Mouse (Mus musculus): ENCODE measurements around the gene Cldn13. TPM values are rescaled to one million over a fixed set of nuclear protein-coding genes. Genes with fewer than 3 reads are reported as not detected.
A peak's percentile ranks its signal among the peaks of the same experiment; 100 is the strongest.

The Cldn13 gene
- polyA plus RNA-seq, 1 experiment: 11.2 TPM

GRCm38 (mm10) chr5:134883077-134883476 is 32.2 kb downstream of the Cldn13 start:
- H3K36me3 ChIP-seq (ENCODE audit: control insufficient read depth, insufficient read depth, low read length): no peaks in the 10 kb centered on the region
- H3K27ac ChIP-seq (ENCODE audit: control insufficient read depth, insufficient read depth, low read depth, low read length): no peak overlapping the region
- H3K4me1 ChIP-seq (ENCODE audit: control insufficient read depth, insufficient read depth, low read length): no peaks in the 10 kb centered on the region; the same call in 1 of the 2 replicates
- no peak for TF ChIP-seq CTCF (IDR thresholded peaks at IDR 0.05; ENCODE audit: control insufficient read depth, insufficient read depth, insufficient replicate concordance, low read depth, low read length)
- TF ChIP-seq POLR2A (IDR thresholded peaks at IDR 0.05; ENCODE audit: control insufficient read depth, low read depth, low read length): no peak
- no peak overlapping the region for H3K4me3 ChIP-seq (ENCODE audit: control insufficient read depth, low read depth, low read length)
- H3K27me3 ChIP-seq (ENCODE audit: control insufficient read depth, insufficient read depth, low read length): no peaks in the 10 kb centered on the region

DNA sequence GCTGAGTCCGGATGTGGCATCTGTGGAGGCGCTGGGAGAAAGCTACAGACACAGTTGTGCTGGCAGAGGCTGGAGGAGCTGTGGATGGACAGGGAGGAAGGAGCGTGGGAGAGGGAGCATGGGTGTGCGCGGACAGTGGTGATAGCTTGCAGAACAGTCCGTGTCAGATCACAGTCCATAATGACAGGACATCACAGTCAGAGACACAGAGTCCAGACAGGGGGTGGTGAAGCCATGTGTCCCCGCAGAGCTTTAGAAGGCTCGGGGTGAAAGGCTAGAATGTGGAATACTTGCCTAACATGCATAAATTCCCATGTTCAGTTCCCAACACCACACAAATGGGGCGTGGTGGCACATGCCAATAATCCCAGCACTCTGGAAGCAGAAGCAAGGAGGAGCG is 38.5 kb downstream of the Cldn13 start:
- Histone ChIP-seq H3K27ac (ENCODE audit: control insufficient read depth, insufficient read depth, low read depth, low read length) (no peak overlapping the region), H3K4me1 (ENCODE audit: control insufficient read depth, insufficient read depth, low read length) (no peaks in the 10 kb centered on the region), H3K36me3 (ENCODE audit: control insufficient read depth, insufficient read depth, low read length) (no peaks in the 10 kb centered on the region), H3K27me3 (ENCODE audit: control insufficient read depth, insufficient read depth, low read length) (no peaks in the 10 kb centered on the region), H3K4me3 (ENCODE audit: control insufficient read depth, low read depth, low read length) (no peak overlapping the region)
- TF ChIP-seq POLR2A (IDR thresholded peaks at IDR 0.05; ENCODE audit: control insufficient read depth, low read depth, low read length) (no peak), CTCF (IDR thresholded peaks at IDR 0.05; ENCODE audit: control insufficient read depth, insufficient read depth, insufficient replicate concordance, low read depth, low read length) (no peak)

GRCm38 (mm10) chr5:134875245-134875644 is 40.1 kb downstream of the Cldn13 start:
- Histone ChIP-seq H3K27ac (ENCODE audit: control insufficient read depth, insufficient read depth, low read depth, low read length) (no peak overlapping the region), H3K4me1 (ENCODE audit: control insufficient read depth, insufficient read depth, low read length) (no peaks in the 10 kb centered on the region), H3K36me3 (ENCODE audit: control insufficient read depth, insufficient read depth, low read length) (no peaks in the 10 kb centered on the region), H3K4me3 (ENCODE audit: control insufficient read depth, low read depth, low read length) (no peak overlapping the region), H3K27me3 (ENCODE audit: control insufficient read depth, insufficient read depth, low read length) (no peaks in the 10 kb centered on the region)
- TF ChIP-seq POLR2A (IDR thresholded peaks at IDR 0.05; ENCODE audit: control insufficient read depth, low read depth, low read length) (no peak), CTCF (IDR thresholded peaks at IDR 0.05; ENCODE audit: control insufficient read depth, insufficient read depth, insufficient replicate concordance, low read depth, low read length) (no peak)

DNA sequence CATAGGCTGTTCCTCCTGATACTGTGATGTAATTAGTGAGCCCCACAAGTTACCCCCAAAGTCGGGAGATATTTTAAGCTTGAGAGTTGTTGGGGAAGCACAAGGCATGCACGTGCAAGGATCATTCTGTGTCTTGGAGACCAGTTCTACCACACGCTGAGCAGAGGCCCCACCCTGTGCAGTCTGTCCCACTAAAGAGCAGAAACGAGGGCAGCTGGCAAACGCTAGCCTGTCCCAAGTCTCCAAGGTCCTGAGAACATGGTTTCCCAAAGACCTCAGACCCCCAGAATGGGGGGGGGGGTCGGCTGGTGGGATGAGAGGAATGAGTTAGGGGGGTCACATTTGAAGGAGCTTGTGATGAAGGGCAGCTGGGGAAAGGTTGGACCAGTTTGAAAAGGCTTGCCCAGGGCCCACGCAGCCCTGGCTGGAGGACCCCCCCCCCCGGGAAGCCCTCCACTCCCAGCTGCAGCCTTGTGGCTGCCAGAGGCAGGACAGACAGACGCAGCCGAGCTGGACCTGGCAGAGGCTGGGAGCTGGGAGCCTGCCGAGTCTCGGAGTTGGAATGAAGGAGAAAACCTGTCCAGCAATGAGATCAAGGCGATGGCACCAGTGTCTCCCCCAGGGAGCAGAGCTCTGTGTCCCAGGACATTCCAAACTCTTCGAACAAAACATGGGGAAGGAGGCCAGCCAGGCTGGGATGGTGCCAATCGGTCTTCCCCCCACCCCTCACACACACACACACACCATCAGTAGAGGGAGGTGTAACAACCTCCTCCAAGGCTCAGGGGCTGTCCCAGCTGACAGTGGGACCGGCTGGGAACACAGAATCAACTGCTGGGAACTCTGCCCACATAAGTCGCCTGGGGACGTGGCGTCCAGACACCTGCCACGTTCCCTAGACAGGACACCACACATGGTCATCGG is 41.1 kb downstream of the Cldn13 start:
- Histone ChIP-seq H3K27ac (ENCODE audit: control insufficient read depth, insufficient read depth, low read depth, low read length) (peak overlapping the region; percentile 50; the same call in 1 of the 2 replicates), H3K36me3 (ENCODE audit: control insufficient read depth, insufficient read depth, low read length) (no peaks in the 10 kb centered on the region), H3K4me1 (ENCODE audit: control insufficient read depth, insufficient read depth, low read length) (no peaks in the 10 kb centered on the region), H3K27me3 (ENCODE audit: control insufficient read depth, insufficient read depth, low read length) (no peaks in the 10 kb centered on the region), H3K4me3 (ENCODE audit: control insufficient read depth, low read depth, low read length) (no peak overlapping the region)
- TF ChIP-seq CTCF (IDR thresholded peaks at IDR 0.05; ENCODE audit: control insufficient read depth, insufficient read depth, insufficient replicate concordance, low read depth, low read length) (no peak), POLR2A (IDR thresholded peaks at IDR 0.05; ENCODE audit: control insufficient read depth, low read depth, low read length) (no peak)

- TF ChIP-seq POLR2A (IDR thresholded peaks at IDR 0.05; ENCODE audit: control insufficient read depth, low read depth, low read length) (no peak), CTCF (IDR thresholded peaks at IDR 0.05; ENCODE audit: control insufficient read depth, insufficient read depth, insufficient replicate concordance, low read depth, low read length) (no peak)
- H3K36me3 ChIP-seq (ENCODE audit: control insufficient read depth, insufficient read depth, low read length): no peaks in the 10 kb centered on the region
- H3K27me3 ChIP-seq (ENCODE audit: control insufficient read depth, insufficient read depth, low read length): no peaks in the 10 kb centered on the region
- no peaks in the 10 kb centered on the region for H3K4me1 ChIP-seq (ENCODE audit: control insufficient read depth, insufficient read depth, low read length)
- no peak overlapping the region for H3K27ac ChIP-seq (ENCODE audit: control insufficient read depth, insufficient read depth, low read depth, low read length)
- no peak overlapping the region for H3K4me3 ChIP-seq (ENCODE audit: control insufficient read depth, low read depth, low read length)
Observed at GRCm38 (mm10) chr5:134873034-134873433, 42.3 kb downstream of the Cldn13 start.

DNA sequence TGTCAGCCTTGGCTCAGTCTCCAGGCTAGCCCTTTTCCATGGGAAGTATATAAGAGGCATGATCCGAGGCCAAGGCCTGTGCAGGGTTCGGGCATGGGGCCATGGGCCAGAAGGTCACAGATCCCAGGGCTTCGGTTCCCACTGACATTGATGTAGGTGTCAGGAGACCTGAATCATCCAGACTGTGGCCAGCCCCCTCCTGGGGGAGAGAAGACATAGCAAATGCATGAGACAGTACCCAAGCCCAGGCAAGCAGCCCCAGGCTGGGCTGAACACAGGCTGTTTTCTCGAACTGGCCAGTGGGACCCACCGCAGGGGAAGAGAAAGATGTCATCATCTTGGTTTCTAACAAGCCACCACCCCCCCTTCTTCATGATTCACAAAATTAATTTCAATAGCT is 42.7 kb downstream of the Cldn13 start:
- Histone ChIP-seq H3K4me1 (ENCODE audit: control insufficient read depth, insufficient read depth, low read length) (no peaks in the 10 kb centered on the region), H3K27me3 (ENCODE audit: control insufficient read depth, insufficient read depth, low read length) (no peaks in the 10 kb centered on the region), H3K4me3 (ENCODE audit: control insufficient read depth, low read depth, low read length) (no peak overlapping the region), H3K36me3 (ENCODE audit: control insufficient read depth, insufficient read depth, low read length) (no peaks in the 10 kb centered on the region), H3K27ac (ENCODE audit: control insufficient read depth, insufficient read depth, low read depth, low read length) (no peak overlapping the region)
- TF ChIP-seq POLR2A (IDR thresholded peaks at IDR 0.05; ENCODE audit: control insufficient read depth, low read depth, low read length): no peak
- TF ChIP-seq CTCF (IDR thresholded peaks at IDR 0.05; ENCODE audit: control insufficient read depth, insufficient read depth, insufficient replicate concordance, low read depth, low read length): no peak

DNA sequence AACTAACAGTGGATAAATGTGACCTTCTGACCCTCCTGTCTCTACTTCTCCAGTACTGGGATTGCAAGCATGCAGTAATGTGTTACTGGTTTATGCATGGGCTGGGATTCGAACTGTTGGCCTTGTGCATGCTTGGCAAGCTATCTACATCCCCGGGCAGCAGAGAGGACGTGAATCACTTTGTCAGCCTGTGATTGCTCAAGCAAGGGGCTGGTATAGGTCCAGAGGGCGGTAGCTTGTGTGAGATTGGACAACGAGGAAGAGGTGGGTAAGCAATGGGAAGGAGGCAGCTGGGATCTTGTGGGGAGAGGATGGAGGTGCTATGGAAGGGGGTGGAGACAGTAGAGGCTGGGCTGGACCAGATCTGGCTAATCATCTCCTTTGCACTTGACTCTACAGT is 46.8 kb downstream of the Cldn13 start:
- no peak overlapping the region for H3K27ac ChIP-seq (ENCODE audit: control insufficient read depth, insufficient read depth, low read depth, low read length)
- no peak for TF ChIP-seq CTCF (IDR thresholded peaks at IDR 0.05; ENCODE audit: control insufficient read depth, insufficient read depth, insufficient replicate concordance, low read depth, low read length)
- TF ChIP-seq POLR2A (IDR thresholded peaks at IDR 0.05; ENCODE audit: control insufficient read depth, low read depth, low read length): no peak
- no peaks in the 10 kb centered on the region for H3K27me3 ChIP-seq (ENCODE audit: control insufficient read depth, insufficient read depth, low read length)
- no peaks in the 10 kb centered on the region for H3K36me3 ChIP-seq (ENCODE audit: control insufficient read depth, insufficient read depth, low read length)
- no peak overlapping the region for H3K4me3 ChIP-seq (ENCODE audit: control insufficient read depth, low read depth, low read length)
- H3K4me1 ChIP-seq (ENCODE audit: control insufficient read depth, insufficient read depth, low read length): no peaks in the 10 kb centered on the region
